Mouse (Mus musculus) forebrain, postnatal 0 days (tissue): ENCODE measurements around the gene Tmem246. TPM values are rescaled to one million over a fixed set of nuclear protein-coding genes. Genes with fewer than 3 reads are reported as not detected.
"Not testable (repeated sequence)": the region's sequence is repeated elsewhere in the genome, so short reads cannot be mapped to it uniquely, and the experiment has no call there.

ENCODE experiments used
- ATAC-seq: fragments of 200-750 bp; cut with Nextera tagmentation; 2 replicates; pipeline ENCODE4 v1.8.0; 2017; ENCODE audit warnings: mild to moderate bottlenecking, moderate library complexity
- DNase-seq: peaks from one replicate; pipeline ENCODE4 v3.0.0-alpha.2; 2015
- H3K27ac ChIP-seq: fragments of 300-500 bp; sonication (generic); 2 replicates; pipeline ENCODE4 v1.5.1; 2014; ENCODE audit warnings: low read depth, mild to moderate bottlenecking, antibody characterized with exemption, low read length, moderate library complexity, mixed read lengths
- H3K27me3 ChIP-seq: fragments of 300-500 bp; sonication (generic); 2 replicates; pipeline ENCODE4 v1.6.1; 2014; ENCODE audit warnings: mild to moderate bottlenecking, low read length, mixed read lengths; ENCODE audit not compliant: insufficient read depth
- H3K36me3 ChIP-seq: fragments of 300-500 bp; sonication (generic); 2 replicates; pipeline ENCODE4 v1.6.1; 2014; ENCODE audit warnings: mild to moderate bottlenecking, moderate library complexity; ENCODE audit not compliant: insufficient read depth
- H3K4me1 ChIP-seq: fragments of 300-500 bp; sonication (generic); 2 replicates; pipeline ENCODE4 v1.6.1; 2014; ENCODE audit warnings: antibody characterized with exemption; ENCODE audit not compliant: insufficient read depth
- H3K4me2 ChIP-seq: fragments of 300-500 bp; sonication (generic); 2 replicates; pipeline ENCODE4 v1.6.1; 2014; ENCODE audit warnings: low read depth, mild to moderate bottlenecking, moderate library complexity
- H3K4me3 ChIP-seq: fragments of 300-500 bp; sonication (generic); 2 replicates; pipeline ENCODE4 v1.5.1; 2014; ENCODE audit warnings: low read depth, low read length, mixed read lengths
- H3K9ac ChIP-seq: fragments of 300-500 bp; sonication (generic); 2 replicates; pipeline ENCODE4 v1.6.1; 2014; ENCODE audit warnings: mild to moderate bottlenecking
- H3K9me3 ChIP-seq: fragments of 300-500 bp; sonication (generic); 2 replicates; pipeline ENCODE4 v1.6.1; 2016; ENCODE audit warnings: low read length
- CTCF ChIP-seq: sonication (generic); IDR thresholded peaks from 2 replicates; pipeline ENCODE4 v1.5.1; 2016; ENCODE audit warnings: antibody characterized with exemption, control low read depth, low read depth
- WGBS: fragments of 180-500 bp; shearing (Covaris S2); extraction: QIAGEN DNeasy Blood & Tissue Kit; methylation state at CpG from one replicate; pipeline ENCODE4 v1.1.7; 2014; 5-methylcytosine and 5-hydroxymethylcytosine counted together
- polyA plus RNA-seq: library from polyadenylated mRNA; unstranded; fragments of >200 nt; fragmentation: Nextera tagmentation; extraction: Ambion mirVana; gene quantifications from 2 replicates; pipeline ENCODE4 v1.2.1, GENCODE M21; 2015
- total RNA-seq: library from RNA; depleted of rRNA; stranded (reverse); fragments of >200 nt; gene quantifications from 2 replicates; pipeline ENCODE4 v1.2.3, GENCODE M21; 2014

Gene Tmem246
- total and polyA plus RNA-seq, 2 experiments from 2014 or later, result 93.2 to 119 TPM

DNA sequence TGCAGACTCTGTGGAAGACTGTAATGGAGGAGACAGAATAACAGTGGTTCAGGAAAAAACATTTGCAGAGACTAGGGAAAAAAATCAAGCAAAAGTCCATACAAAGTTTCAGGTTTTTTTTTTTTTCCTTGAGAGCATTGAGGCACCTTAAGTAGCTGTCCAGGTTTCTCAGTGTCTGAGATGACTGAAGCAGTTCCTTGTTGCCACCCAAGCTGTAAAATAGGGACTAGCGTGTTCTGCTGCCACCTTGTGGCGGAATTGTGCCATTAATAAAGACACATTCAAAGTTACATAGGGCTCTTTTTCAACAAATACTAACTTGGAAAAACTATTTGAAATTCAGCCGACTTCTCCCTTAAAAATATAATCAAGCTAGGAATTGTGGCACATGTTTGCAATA lies 29.3 kb upstream of the Tmem246 start:
- TF ChIP-seq CTCF, result peak; percentile 89
- ATAC-seq, result no peak
- Histone ChIP-seq H3K36me3 (no peaks in the 10 kb centered on the region), H3K9ac (no peak overlapping the region), H3K27me3 (no peaks in the 10 kb centered on the region), H3K4me3 (no peak overlapping the region), H3K4me2 (no peak overlapping the region), H3K27ac (no peak overlapping the region), H3K9me3 (no peaks in the 10 kb centered on the region), H3K4me1 (no peaks in the 10 kb centered on the region)
- DNase-seq, result peak; percentile 90
- WGBS, result 3% methylated on average over 3 of the region's 3 CpGs

DNA sequence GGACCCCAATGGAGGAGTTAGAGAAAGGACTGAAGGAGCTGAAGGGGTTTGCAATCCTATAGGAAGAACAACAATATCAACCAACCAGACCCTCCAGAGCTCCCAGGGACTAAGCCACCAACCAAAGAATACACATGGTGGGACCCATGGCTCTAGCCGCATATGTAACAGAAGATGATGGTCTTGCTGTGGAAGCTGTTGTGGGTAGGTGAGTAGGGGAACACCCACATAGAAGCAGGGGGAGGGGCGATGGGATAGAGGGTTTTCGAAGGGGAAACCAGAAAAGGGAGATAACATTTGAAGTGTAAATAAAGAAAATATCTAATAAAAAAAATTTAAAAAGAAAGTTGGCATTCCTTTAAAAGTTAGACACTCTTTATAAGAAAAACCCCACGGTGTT lies 27.3 kb upstream of the Tmem246 start:
- H3K9ac ChIP-seq, H3K4me1 ChIP-seq, ATAC-seq, H3K9me3 ChIP-seq, DNase-seq, H3K4me2 ChIP-seq, H3K27me3 ChIP-seq, H3K27ac ChIP-seq, H3K4me3 ChIP-seq, H3K36me3 ChIP-seq: not testable (repeated sequence)
- 89% methylated on average over 4 of the region's 4 CpGs for WGBS

DNA sequence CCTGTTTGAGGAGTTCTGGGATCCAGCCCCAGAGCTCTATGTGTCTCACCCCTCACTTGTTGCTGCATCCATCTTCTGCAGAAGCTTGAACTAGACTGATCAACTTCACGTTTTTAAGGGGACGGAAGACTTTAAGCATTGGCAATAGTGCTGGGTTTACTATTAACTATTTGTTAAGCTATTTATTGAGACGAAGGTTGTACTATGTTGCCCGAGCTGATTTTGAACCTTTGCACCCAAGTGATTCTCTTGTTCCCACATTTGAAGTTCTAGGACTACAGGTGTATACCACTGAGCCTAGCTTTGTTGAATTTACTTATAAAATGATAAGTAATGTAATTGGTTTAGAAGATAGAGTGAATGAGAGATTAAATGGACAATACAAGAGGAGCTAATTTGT lies 26.2 kb upstream of the Tmem246 start:
- H3K4me2 ChIP-seq, result no peak overlapping the region
- H3K9me3 ChIP-seq, result no peaks in the 10 kb centered on the region
- no peak for DNase-seq
- no peaks in the 10 kb centered on the region for H3K36me3 ChIP-seq
- ATAC-seq, result no peak
- no peak for TF ChIP-seq CTCF
- no peak overlapping the region for H3K27ac ChIP-seq
- no peak overlapping the region for H3K9ac ChIP-seq
- 88% methylated on average over 4 of the region's 4 CpGs for WGBS
- H3K4me3 ChIP-seq, result no peak overlapping the region
- H3K4me1 ChIP-seq, result no peaks in the 10 kb centered on the region
- no peaks in the 10 kb centered on the region for H3K27me3 ChIP-seq

DNA sequence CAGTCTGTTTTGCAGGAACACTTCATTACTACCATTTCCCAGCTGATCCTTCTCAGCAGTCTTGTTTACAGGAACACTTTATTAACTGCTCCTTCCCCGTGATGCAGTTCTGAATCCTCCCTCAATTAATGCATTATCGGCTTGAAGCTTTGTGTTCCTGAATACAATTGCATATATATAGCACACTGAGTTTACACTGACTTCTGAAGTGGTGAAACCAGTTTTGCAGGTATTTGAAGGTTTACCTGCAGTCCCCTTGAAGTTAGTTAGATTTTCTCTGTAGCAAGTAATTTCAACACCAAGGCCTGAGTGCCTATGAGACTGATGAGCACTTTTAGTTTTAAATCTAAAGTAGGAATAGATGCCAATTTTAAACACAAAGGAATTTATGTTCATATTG lies 24.6 kb upstream of the Tmem246 start:
- H3K36me3 ChIP-seq, result no peaks in the 10 kb centered on the region
- 87% methylated on average over 2 of the region's 2 CpGs for WGBS
- no peaks in the 10 kb centered on the region for H3K4me1 ChIP-seq
- no peak for ATAC-seq
- H3K27ac ChIP-seq, result no peak overlapping the region
- H3K9me3 ChIP-seq, result no peaks in the 10 kb centered on the region
- DNase-seq, result no peak
- H3K4me3 ChIP-seq, result no peak overlapping the region
- no peaks in the 10 kb centered on the region for H3K27me3 ChIP-seq
- TF ChIP-seq CTCF, result no peak
- H3K4me2 ChIP-seq, result no peak overlapping the region
- H3K9ac ChIP-seq, result no peak overlapping the region

DNA sequence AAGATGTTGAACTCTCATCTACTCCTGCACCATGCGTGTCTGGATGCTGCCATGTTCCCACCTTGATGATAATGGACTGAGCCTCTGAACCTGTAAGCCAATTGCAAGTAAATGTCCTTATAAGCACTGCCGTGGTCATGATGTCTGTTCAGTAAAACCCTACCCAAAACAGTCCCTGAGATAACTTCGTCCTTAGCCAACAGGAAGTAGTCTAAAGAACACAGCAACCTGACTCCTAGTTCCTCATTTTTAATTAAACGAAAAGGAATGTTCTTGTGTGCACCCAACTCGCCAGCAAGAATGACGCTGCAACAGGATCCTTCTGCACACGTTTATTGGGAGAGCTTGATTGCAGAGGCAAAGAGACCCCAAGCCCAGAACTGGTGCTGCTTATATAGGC lies 22.2 kb upstream of the Tmem246 start:
- H3K36me3 ChIP-seq, H3K4me1 ChIP-seq, DNase-seq, ATAC-seq, H3K27me3 ChIP-seq, H3K9me3 ChIP-seq, H3K4me3 ChIP-seq, H3K9ac ChIP-seq, H3K27ac ChIP-seq, H3K4me2 ChIP-seq: not testable (repeated sequence)
- 92% methylated on average over 7 of the region's 7 CpGs for WGBS

DNA sequence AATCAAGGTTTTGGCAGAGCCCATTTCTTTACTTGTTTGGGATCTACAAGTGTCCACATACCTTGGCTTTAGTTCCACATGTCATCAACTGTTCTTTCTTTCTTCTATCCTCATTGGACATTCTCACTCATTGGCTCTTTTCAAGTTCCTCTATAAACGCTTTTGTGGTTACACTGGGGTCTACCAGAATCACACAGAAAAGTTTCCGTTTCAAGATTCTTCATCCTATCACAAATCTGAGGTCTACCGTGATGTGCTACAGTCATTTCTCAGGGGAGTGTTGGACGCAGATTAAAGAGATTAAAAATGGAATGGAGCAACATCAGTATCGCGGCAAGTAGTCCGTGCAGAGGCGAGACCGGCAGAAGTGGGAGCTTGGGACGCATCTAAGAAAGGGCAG lies 19.2 kb upstream of the Tmem246 start:
- WGBS, result 96% methylated on average over 10 of the region's 10 CpGs
- DNase-seq, result no peak

DNA sequence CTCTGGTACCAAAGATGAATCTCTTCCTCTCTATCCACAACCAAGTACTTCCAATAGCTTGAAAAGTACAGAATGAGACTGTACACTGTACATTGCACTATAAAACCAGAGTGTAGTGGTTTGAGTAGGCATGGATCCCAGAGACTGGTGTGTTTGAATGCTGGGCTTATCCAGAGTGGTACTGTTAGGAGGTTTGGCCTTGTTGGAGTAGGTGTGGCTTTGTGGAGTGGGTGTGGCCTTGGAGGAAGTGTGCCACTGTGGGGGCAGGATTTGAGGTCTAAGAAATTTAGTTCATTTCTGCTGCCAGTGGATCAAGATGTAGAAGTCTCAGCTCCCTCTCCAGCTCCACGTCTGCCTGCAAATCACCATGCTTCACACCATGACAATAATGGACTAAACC lies 7.8 kb upstream of the Tmem246 start:
- ATAC-seq, result no peak
- WGBS, result 83% methylated on average over 1 of the region's 1 CpGs

More for the DNA sequence above, 19.2 kb upstream of the Tmem246 start:
- no peak for ATAC-seq
- no peak for TF ChIP-seq CTCF
- no peaks in the 10 kb centered on the region for H3K9me3 ChIP-seq
- H3K4me3 ChIP-seq, result no peak overlapping the region
- H3K4me2 ChIP-seq, result no peak overlapping the region
- H3K27me3 ChIP-seq, result no peaks in the 10 kb centered on the region
- no peaks in the 10 kb centered on the region for H3K4me1 ChIP-seq
- H3K36me3 ChIP-seq, result no peaks in the 10 kb centered on the region
- no peak overlapping the region for H3K9ac ChIP-seq
- H3K27ac ChIP-seq, result no peak overlapping the region

DNA sequence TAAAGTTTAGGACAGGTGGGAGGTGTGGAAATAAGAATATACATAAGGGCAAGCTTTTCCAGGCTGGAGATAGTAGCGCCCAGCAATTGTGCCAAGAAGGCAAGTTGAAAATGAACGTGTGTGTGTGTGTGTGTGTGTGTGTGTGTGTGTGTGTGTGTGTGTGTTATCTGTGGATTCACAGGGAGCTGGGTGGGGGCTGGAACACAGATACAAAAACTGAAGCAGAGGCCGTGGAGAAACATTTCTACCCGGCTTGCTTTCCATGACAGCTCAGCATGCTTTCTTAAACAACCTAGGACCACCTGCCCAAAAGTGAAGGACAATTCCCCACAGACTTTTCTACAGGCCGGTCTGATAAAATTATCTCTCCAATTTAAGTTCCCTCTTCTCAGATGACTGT lies 6.9 kb upstream of the Tmem246 start:
- no peak for TF ChIP-seq CTCF
- no peaks in the 10 kb centered on the region for H3K27me3 ChIP-seq
- no peaks in the 10 kb centered on the region for H3K9me3 ChIP-seq
- H3K4me1 ChIP-seq, result no peaks in the 10 kb centered on the region
- DNase-seq (no peak), ATAC-seq (no peak)
- WGBS, result 94% methylated on average over 5 of the region's 5 CpGs
- no peak overlapping the region for H3K4me3 ChIP-seq
- H3K36me3 ChIP-seq, result no peaks in the 10 kb centered on the region
- no peak overlapping the region for H3K27ac ChIP-seq
- no peak overlapping the region for H3K4me2 ChIP-seq
- H3K9ac ChIP-seq, result no peak overlapping the region

More for the DNA sequence above, 7.8 kb upstream of the Tmem246 start:
- no peak for DNase-seq
- Histone ChIP-seq H3K27me3 (no peaks in the 10 kb centered on the region), H3K4me3 (no peak overlapping the region), H3K27ac (no peak overlapping the region), H3K4me2 (no peak overlapping the region), H3K4me1 (no peaks in the 10 kb centered on the region), H3K36me3 (no peaks in the 10 kb centered on the region), H3K9me3 (no peaks in the 10 kb centered on the region), H3K9ac (no peak overlapping the region)
- TF ChIP-seq CTCF, result no peak
